Mouse (Mus musculus) G1E-ER4 (cell line): ENCODE results near the gene Dnase2a. TPM values are rescaled to one million over a fixed set of nuclear protein-coding genes. Genes with fewer than 3 reads are reported as not detected.

Source experiments
- GATA1 ChIP-seq: IDR thresholded peaks from one replicate; pipeline ENCODE4 v1.8.0; 2012; ENCODE audit warnings: low read length, inconsistent platforms
- polyA plus RNA-seq: library from polyadenylated mRNA; stranded (reverse); fragments of >175 nt; gene quantifications from 2 replicates; pipeline ENCODE4 v1.2.3, GENCODE M21; 2012

The Dnase2a gene
- polyA plus RNA-seq, 1 experiment = 25.4 TPM

DNA sequence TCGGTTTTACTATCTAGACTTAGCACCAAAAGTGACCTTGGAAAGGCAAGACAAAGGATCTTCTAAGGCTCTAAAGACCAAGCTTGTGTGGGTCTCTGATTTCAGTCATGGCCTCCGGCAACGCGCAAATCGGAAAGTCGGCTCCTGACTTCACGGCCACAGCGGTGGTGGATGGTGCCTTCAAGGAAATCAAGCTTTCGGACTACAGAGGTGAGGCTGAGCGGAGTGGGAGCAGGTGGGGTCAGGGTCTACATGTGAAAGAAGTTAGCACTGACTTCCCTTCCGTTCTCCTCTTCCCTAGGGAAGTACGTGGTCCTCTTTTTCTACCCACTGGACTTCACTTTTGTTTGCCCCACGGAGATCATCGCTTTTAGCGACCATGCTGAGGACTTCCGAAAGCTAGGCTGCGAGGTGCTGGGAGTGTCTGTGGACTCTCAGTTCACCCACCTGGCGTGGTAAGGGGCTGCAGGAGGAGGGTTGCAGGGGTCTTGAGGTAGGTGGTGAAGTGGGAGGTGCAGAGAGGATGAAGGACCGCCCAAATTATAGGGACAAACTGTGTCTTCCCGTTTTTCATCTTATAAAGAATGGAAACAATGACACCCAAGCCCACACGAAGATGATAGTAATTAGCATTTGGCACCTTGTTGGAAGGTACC is 61.9 kb downstream of the Dnase2a start:
- no peak for TF ChIP-seq GATA1

DNA sequence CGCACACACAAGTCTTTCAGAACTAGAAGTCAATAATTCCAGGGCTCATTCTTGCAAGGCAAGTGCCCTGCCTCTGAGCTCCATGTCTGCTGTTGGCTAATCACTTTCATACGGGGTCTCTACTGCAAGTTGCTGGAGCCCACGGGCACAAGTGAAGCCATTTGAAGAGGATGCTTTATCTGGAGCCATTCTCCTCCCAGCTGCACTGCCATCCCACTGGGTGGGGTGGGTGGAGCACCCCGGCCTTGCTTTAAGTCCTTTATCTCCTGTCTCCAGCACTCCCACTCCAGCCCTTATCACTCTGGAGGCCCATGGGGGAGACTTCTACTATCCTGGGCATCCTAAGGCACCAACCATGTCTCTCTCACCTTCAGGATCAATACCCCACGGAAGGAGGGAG is 62.6 kb downstream of the Dnase2a start:
- peak; percentile 87 for TF ChIP-seq GATA1

Other genes starting within 250 kb of the Dnase2a start
- gene Ier2, start 245.7 kb upstream of the Dnase2a start, polyA plus RNA-seq = 130 and 154 TPM in 2 replicates
- 205 and 272 TPM in 2 replicates for gene Trmt1, start 222.3 kb upstream of the Dnase2a start, polyA plus RNA-seq
- gene Nacc1, start 220.7 kb upstream of the Dnase2a start, polyA plus RNA-seq = 187 and 191 TPM in 2 replicates
- gene Lyl1, start 207.1 kb upstream of the Dnase2a start, polyA plus RNA-seq = 435 and 447 TPM in 2 replicates
- gene G430095P16Rik, start 185.6 kb upstream of the Dnase2a start, polyA plus RNA-seq = 17.8 and 20.7 TPM in 2 replicates
- 16.4 and 17.8 TPM in 2 replicates for gene Nfix, start 108.2 kb upstream of the Dnase2a start, polyA plus RNA-seq
- gene Dand5, start 85.7 kb upstream of the Dnase2a start, polyA plus RNA-seq = 1.6 and 1.7 TPM in 2 replicates
- 88.2 and 112 TPM in 2 replicates for gene Gadd45gip1, start 77.0 kb upstream of the Dnase2a start, polyA plus RNA-seq
- 615 and 707 TPM in 2 replicates for gene Rad23a, start 67.9 kb upstream of the Dnase2a start, polyA plus RNA-seq
- gene Calr, start 61.6 kb upstream of the Dnase2a start, polyA plus RNA-seq = 315 and 318 TPM in 2 replicates
- gene Farsa, start 51.6 kb upstream of the Dnase2a start, polyA plus RNA-seq = 149 and 179 TPM in 2 replicates
- gene Syce2, start 36.4 kb upstream of the Dnase2a start, polyA plus RNA-seq = 77.8 and 102 TPM in 2 replicates
- gene Gcdh, start 14.6 kb upstream of the Dnase2a start, polyA plus RNA-seq = 89.9 and 98.4 TPM in 2 replicates
- gene Klf1, start 6.6 kb upstream of the Dnase2a start, polyA plus RNA-seq = 371 and 477 TPM in 2 replicates
- gene Mast1, start 28.8 kb downstream of the Dnase2a start, polyA plus RNA-seq = 0.46 and 0.50 TPM in 2 replicates
- not detected in 2 replicates for gene Rtbdn, start 38.4 kb downstream of the Dnase2a start, polyA plus RNA-seq
- not detected in 2 replicates for gene Gm49661, start 60.9 kb downstream of the Dnase2a start, polyA plus RNA-seq
- gene Prdx2, start 61.0 kb downstream of the Dnase2a start, polyA plus RNA-seq = 29.7 and 136 TPM in 2 replicates
- gene Rnaseh2a, start 61.2 kb downstream of the Dnase2a start, polyA plus RNA-seq = 725 and 803 TPM in 2 replicates
- 68.1 and 95.2 TPM in 2 replicates for gene Junb, start 70.2 kb downstream of the Dnase2a start, polyA plus RNA-seq
- 10.7 and 11.9 TPM in 2 replicates for gene Hook2, start 82.0 kb downstream of the Dnase2a start, polyA plus RNA-seq
- gene Best2, start 106.0 kb downstream of the Dnase2a start, polyA plus RNA-seq = 0.03 TPM in 2 replicates
- 97.2 and 187 TPM in 2 replicates for gene Asna1, start 116.7 kb downstream of the Dnase2a start, polyA plus RNA-seq
- gene Trir, start 118.3 kb downstream of the Dnase2a start, polyA plus RNA-seq = 299 and 448 TPM in 2 replicates
- 17.1 and 25.1 TPM in 2 replicates for gene Tnpo2, start 128.4 kb downstream of the Dnase2a start, polyA plus RNA-seq
- gene Fbxw9, start 151.5 kb downstream of the Dnase2a start, polyA plus RNA-seq = 24.7 and 27.7 TPM in 2 replicates
- gene Gm5741, start 159.4 kb downstream of the Dnase2a start, polyA plus RNA-seq = 1.1 and 1.3 TPM in 2 replicates
- 35.9 and 40.4 TPM in 2 replicates for gene Dhps, start 163.2 kb downstream of the Dnase2a start, polyA plus RNA-seq
- gene Wdr83os, start 172.2 kb downstream of the Dnase2a start, polyA plus RNA-seq = 4.1 and 22.5 TPM in 2 replicates
- 18.1 and 45.7 TPM in 2 replicates for gene Wdr83, start 172.7 kb downstream of the Dnase2a start, polyA plus RNA-seq
- 9.5 and 11.4 TPM in 2 replicates for gene Man2b1, start 174.7 kb downstream of the Dnase2a start, polyA plus RNA-seq
- gene Zfp791, start 214.5 kb downstream of the Dnase2a start, polyA plus RNA-seq = not detected in 2 replicates
- gene Cks1brt, start 243.4 kb downstream of the Dnase2a start, polyA plus RNA-seq = not detected in 2 replicates